Mouse (Mus musculus) kidney, adult 2 months (tissue): ENCODE data around the gene Lingo2. TPM values are rescaled to one million over a fixed set of nuclear protein-coding genes. Genes with fewer than 3 reads are reported as not detected.

Source experiments
- DNase-seq: peaks from one replicate; pipeline ENCODE4 v3.0.0; 2021
- H3K27ac ChIP-seq: fragments of 200-500 bp; 2 replicates; pipeline ENCODE4 v1.5.1; 2012; ENCODE audit warnings: low read depth, low read length, control low read depth, inconsistent platforms; ENCODE audit not compliant: insufficient read depth
- H3K27me3 ChIP-seq: fragments of 200-500 bp; replicated peaks from 2 replicates; pipeline ENCODE4 v1.6.1; 2012; ENCODE audit warnings: mild to moderate bottlenecking, moderate library complexity, low read length, inconsistent platforms; ENCODE audit not compliant: control insufficient read depth, insufficient read depth
- H3K36me3 ChIP-seq: fragments of 200-500 bp; 2 replicates; pipeline ENCODE4 v1.6.1; 2012; ENCODE audit warnings: mild to moderate bottlenecking, moderate library complexity, low read length, inconsistent platforms; ENCODE audit not compliant: control insufficient read depth, insufficient read depth
- H3K4me1 ChIP-seq: fragments of 200-500 bp; 2 replicates; pipeline ENCODE4 v1.6.1; 2011; ENCODE audit warnings: low read length; ENCODE audit not compliant: control insufficient read depth, insufficient read depth
- H3K4me3 ChIP-seq: fragments of 200-500 bp; 2 replicates; pipeline ENCODE4 v1.5.1; 2011; ENCODE audit warnings: mild to moderate bottlenecking, low read depth, low read length, control low read depth; ENCODE audit not compliant: insufficient read depth
- CTCF ChIP-seq: fragments of 200-500 bp; conservative IDR thresholded peaks from 2 replicates; pipeline ENCODE4 v1.5.1; 2011; ENCODE audit warnings: low read depth, mild to moderate bottlenecking, control low read depth, low read length, moderate library complexity, mixed read lengths; ENCODE audit not compliant: insufficient read depth, insufficient read length
- POLR2A ChIP-seq: fragments of 200-500 bp; IDR thresholded peaks from one replicate; pipeline ENCODE4 v1.6.1; 2011; ENCODE audit warnings: low read depth, low read length, control low read depth
- WGBS: fragments of 180-500 bp; shearing (Covaris S2); methylation state at CpG from one replicate; pipeline ENCODE4 v1.1.7; 2018; 5-methylcytosine and 5-hydroxymethylcytosine counted together
- polyA plus RNA-seq: library from polyadenylated mRNA; depleted of rRNA; stranded (reverse); fragments of >200 nt; gene quantifications from 2 replicates; pipeline ENCODE4 v1.2.3, GENCODE M21; 2012

Gene Lingo2
- polyA plus RNA-seq, 1 experiment = 0.09 TPM

DNA sequence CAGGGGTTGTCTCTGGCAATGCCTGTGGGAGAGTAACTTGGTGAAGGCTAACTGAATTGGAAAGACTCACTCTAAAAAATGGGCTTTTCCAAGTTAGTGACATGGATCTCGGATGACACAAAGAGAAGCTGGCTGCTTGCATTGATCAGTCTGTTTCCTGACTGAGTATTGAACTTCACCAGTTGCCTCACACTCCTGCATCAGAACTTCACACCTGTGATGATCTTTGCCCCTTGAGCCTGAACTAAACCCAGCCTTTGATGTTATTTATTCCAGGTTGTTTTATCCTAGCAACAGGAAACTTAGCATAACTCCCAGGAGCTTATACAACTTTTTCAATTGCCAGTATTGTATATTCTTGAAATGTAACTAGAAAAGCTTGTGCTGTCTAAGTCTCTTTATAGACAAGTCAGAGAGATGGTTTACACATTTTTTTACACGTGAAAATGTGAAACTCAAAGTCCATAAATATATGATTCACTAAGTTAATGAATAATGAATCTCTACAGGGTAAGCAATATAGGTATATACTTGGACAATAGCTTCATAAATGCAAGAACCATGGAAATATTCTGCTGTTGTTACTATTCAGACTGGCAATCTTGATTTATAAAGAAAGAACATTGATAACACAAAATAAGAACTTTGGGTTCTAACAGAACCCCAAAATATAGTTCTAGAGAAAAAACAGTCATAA is 410.7 kb downstream of the Lingo2 start:
- Histone ChIP-seq H3K4me3 (no peak overlapping the region), H3K4me1 (no peaks in the 10 kb centered on the region), H3K27ac (no peak overlapping the region), H3K27me3 (no peaks in the 10 kb centered on the region), H3K36me3 (no peaks in the 10 kb centered on the region)
- TF ChIP-seq POLR2A (no peak), CTCF (no peak)
- WGBS = 50% methylated on average over 2 of the region's 2 CpGs
- DNase-seq = no peak

DNA sequence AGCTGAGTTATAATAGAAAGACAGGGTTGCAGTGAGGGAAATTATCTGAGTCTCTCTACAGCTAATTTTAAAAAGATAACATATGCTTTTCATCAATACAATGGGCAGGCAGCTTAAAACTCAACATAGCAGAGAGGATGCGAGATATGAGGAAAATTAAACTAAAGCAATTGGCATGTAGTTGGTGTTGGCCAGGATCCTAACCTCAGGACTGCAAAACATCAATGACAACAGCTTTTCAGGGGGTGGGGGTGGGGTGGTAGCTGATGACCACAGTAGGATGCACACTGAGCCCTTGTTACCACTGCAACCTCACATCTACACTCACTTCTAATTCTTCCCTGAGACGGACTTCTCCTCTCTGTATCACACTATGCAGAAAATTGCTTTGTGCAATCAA is 417.7 kb downstream of the Lingo2 start:
- H3K27me3 ChIP-seq = no peaks in the 10 kb centered on the region
- no peak for DNase-seq
- H3K36me3 ChIP-seq = no peaks in the 10 kb centered on the region
- H3K4me1 ChIP-seq = no peaks in the 10 kb centered on the region
- H3K27ac ChIP-seq = no peak overlapping the region
- 84% methylated on average over 2 of the region's 2 CpGs for WGBS
- no peak overlapping the region for H3K4me3 ChIP-seq
- no peak for TF ChIP-seq CTCF
- TF ChIP-seq POLR2A = no peak

DNA sequence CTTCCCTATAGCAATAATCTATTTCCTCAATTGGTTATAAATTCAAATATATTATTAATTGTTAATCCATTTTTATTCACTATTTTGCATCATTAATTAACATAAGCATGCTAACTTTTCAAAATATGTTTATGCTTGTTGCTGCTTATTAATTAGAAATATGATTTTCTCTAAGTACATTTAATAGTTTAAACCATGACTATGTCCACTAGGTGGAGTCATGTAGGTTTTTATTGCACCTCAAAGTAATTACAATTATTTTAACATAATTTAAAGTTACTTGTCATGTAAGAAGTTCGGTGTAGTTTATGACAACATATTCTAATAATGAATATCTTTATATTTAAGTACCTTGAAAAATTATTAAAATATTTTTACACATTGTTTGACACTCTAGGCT is 461.3 kb downstream of the Lingo2 start:
- Histone ChIP-seq H3K4me1 (no peaks in the 10 kb centered on the region), H3K27me3 (no peaks in the 10 kb centered on the region), H3K4me3 (no peak overlapping the region), H3K36me3 (no peaks in the 10 kb centered on the region), H3K27ac (no peak overlapping the region)
- no peak for DNase-seq
- WGBS = 70% methylated on average over 1 of the region's 1 CpGs
- TF ChIP-seq POLR2A = no peak
- TF ChIP-seq CTCF = no peak

DNA sequence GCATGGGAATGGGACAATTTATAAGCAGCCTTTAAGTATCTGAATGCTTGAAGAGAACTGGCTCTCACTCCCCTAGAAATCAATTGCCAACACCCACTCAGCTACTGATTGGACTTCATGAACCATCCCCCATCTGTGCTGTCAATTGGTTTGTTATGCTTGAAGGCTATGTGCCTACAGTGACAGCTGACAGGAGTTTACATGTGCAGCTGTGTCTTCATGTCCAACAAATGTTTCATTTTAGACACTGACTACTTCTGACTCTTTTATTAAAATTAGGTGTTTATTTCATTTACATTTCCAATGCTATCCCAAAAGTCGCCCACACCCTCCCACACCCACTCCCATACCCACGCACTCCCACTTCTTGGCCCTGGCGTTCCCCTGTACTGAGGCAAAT is 516.3 kb downstream of the Lingo2 start:
- no peak for DNase-seq
- no peak for TF ChIP-seq POLR2A
- Histone ChIP-seq H3K36me3 (no peaks in the 10 kb centered on the region), H3K4me1 (no peaks in the 10 kb centered on the region), H3K27me3 (no peaks in the 10 kb centered on the region), H3K27ac (no peak overlapping the region), H3K4me3 (no peak overlapping the region)
- WGBS = 78% methylated on average over 3 of the region's 3 CpGs

DNA sequence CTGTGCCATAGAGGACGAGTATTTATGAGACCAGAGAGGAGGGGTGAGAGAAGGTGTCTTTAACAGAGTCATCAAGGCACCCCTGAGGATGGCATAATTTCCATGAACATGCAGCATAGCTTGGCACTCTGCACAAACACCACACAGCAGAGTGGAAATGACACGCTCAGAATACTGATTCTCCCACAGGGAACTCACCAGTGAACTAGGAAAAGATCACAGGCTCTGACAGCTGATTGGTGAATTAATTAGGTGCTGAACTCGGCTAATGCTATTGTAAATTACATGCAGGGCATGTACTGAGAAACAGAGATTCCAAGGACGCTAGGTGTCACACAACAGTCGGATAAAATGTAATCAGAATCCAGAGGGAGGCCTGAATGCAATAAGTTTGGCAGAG is 525.4 kb downstream of the Lingo2 start:
- 37% methylated on average over 5 of the region's 5 CpGs for WGBS
- DNase-seq = no peak
- no peak overlapping the region for H3K27ac ChIP-seq

DNA sequence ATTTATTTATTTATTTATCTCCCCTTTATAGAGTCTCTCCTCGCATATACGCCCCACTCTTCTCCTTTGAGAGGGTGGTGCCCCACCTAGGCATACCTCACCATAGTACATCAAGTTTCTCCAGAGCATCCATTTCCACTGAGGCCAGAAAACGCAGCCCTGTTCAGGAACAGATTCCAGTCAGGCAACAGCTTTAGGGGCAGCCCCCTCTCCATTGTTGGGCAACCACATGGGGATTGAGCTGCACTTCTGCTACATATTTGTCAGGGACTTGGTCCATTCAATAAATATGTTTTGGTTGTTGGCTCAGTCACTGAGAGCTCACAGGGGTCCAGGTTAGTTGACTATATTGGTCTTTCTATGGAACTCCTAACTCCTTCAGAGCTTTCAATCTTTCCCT is 544.2 kb downstream of the Lingo2 start:
- Histone ChIP-seq H3K4me3 (no peak overlapping the region), H3K4me1 (no peaks in the 10 kb centered on the region), H3K27ac (no peak overlapping the region), H3K36me3 (no peaks in the 10 kb centered on the region), H3K27me3 (no peaks in the 10 kb centered on the region)
- no peak for DNase-seq
- TF ChIP-seq POLR2A (no peak), CTCF (no peak)
- WGBS = 93% methylated on average over 3 of the region's 3 CpGs

More for the DNA sequence above, 525.4 kb downstream of the Lingo2 start:
- no peaks in the 10 kb centered on the region for H3K4me1 ChIP-seq
- no peaks in the 10 kb centered on the region for H3K27me3 ChIP-seq
- H3K4me3 ChIP-seq = no peak overlapping the region
- H3K36me3 ChIP-seq = no peaks in the 10 kb centered on the region
- TF ChIP-seq POLR2A = no peak
- TF ChIP-seq CTCF = no peak

DNA sequence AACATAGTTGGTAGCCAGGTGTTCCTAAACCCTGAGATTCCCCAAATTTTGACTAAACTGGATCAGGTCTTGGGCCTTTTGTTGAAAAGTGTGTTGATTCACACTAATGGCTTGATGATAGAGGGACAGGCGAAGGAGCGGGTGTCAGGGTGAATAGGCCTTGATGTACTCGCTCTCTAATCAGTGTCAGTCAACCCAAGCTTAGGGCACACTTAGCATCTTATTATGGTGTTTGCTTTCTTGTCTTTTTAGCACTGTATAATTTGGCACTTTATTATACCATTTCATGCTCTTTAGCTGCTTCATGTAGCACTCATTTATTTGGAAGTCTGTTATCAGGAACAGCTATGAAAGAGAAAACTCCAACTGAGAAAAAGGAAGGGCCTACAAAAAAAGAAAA is 582.6 kb downstream of the Lingo2 start:
- WGBS = 91% methylated on average over 3 of the region's 3 CpGs
- no peak for DNase-seq
- Histone ChIP-seq H3K27me3 (no peaks in the 10 kb centered on the region), H3K27ac (no peak overlapping the region), H3K4me1 (no peaks in the 10 kb centered on the region), H3K36me3 (no peaks in the 10 kb centered on the region), H3K4me3 (no peak overlapping the region)
- TF ChIP-seq CTCF = no peak
- no peak for TF ChIP-seq POLR2A
